Mouse (Mus musculus): Measurements from ENCODE around the gene Ptprn2. TPM values are rescaled to one million over a fixed set of nuclear protein-coding genes. Genes with fewer than 3 reads are reported as not detected.
A peak's percentile ranks its signal among the peaks of the same experiment; 100 is the strongest.

Ptprn2 gene
- total and polyA plus RNA-seq, 3 experiments, result 0.17 TPM; not detected in 2

DNA sequence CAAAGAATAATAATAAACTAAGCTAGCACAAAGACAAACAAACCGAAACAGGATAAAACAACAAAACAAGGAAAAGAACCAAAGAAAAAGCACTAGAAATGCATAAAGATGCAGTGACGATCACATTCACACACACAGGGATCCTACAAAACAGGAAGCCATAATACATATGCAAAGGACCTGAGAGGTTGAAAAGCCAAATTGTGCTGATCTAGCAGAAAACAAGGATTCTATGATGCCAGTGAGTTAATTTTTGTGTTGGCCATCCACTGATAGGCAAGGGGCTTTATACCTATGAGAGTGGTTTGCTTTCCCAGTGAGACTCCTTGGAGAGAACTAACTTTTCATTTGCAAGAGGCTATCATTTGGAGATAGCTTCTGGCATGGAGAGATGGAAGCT, 204.3 kb downstream of the Ptprn2 start:
- Histone ChIP-seq H3K27me3 (replicated peaks) (peaks cover 41% of the 10 kb centered on the region), H3K4me2 (ENCODE audit: insufficient read depth, low read depth, poor library complexity, severe bottlenecking) (no peak overlapping the region), H3K4me1 (ENCODE audit: control insufficient read depth in 1 of 2, insufficient read depth in 2 of 2) (no peaks in the 10 kb centered on the region), H3K4me3 (replicated peaks in 1 of 3; ENCODE audit: low read depth in 2 of 3, low read length in 2 of 3, poor library complexity in 1 of 3) (no peak overlapping the region), H3K79me2 (replicated peaks; ENCODE audit: control insufficient read depth, extremely low read depth, insufficient read depth, poor library complexity, severe bottlenecking) (no peaks in the 10 kb centered on the region), H3K36me3 (replicated peaks in 1 of 2; ENCODE audit: control insufficient read depth in 1 of 2, insufficient read depth in 1 of 2, low read length in 1 of 2) (no peaks in the 10 kb centered on the region), H3K27ac (ENCODE audit: insufficient read depth, low read depth) (no peak overlapping the region), H3K9me3 (replicated peaks; ENCODE audit: low read length) (no peaks in the 10 kb centered on the region), H3K9ac (ENCODE audit: insufficient read depth, low read depth) (no peak overlapping the region)
- TF ChIP-seq MXI1 (IDR thresholded peaks at IDR 0.05; ENCODE audit: low read depth, low read length) (no peak), MAFK (IDR thresholded peaks at IDR 0.05; ENCODE audit: insufficient replicate concordance, low read length) (peak; percentile 87)
- DNase-seq (ENCODE audit: extremely low read depth), result no peak
- in situ Hi-C loops (cut with MboI; ENCODE audit: low pct_ligation_motif_present, low pct_unique_long_range_greater_than_20kb, low sequenced_read_pairs) (no loop called here), dilution Hi-C loops (cut with MboI; ENCODE audit: extremely low pct_ligation_motif_present, extremely low pct_unique_long_range_greater_than_20kb, low sequenced_read_pairs) (no loop called here)

GRCm38 (mm10) chr12:116709535-116709934, 224.0 kb downstream of the Ptprn2 start:
- peaks cover 25% of the 10 kb centered on the region for H3K27me3 ChIP-seq (replicated peaks)
- H3K9me3 ChIP-seq (replicated peaks; ENCODE audit: low read length), result no peaks in the 10 kb centered on the region
- no peaks in the 10 kb centered on the region for H3K36me3 ChIP-seq (replicated peaks in 1 of 2; ENCODE audit: control insufficient read depth in 1 of 2, insufficient read depth in 1 of 2, low read length in 1 of 2)
- in situ Hi-C loops (cut with MboI; ENCODE audit: low pct_ligation_motif_present, low pct_unique_long_range_greater_than_20kb, low sequenced_read_pairs) (no loop called here), dilution Hi-C loops (cut with MboI; ENCODE audit: extremely low pct_ligation_motif_present, extremely low pct_unique_long_range_greater_than_20kb, low sequenced_read_pairs) (no loop called here)
- no peak for DNase-seq (ENCODE audit: extremely low read depth)
- H3K4me2 ChIP-seq (ENCODE audit: insufficient read depth, low read depth, poor library complexity, severe bottlenecking), result no peak overlapping the region
- H3K27ac ChIP-seq (ENCODE audit: insufficient read depth, low read depth), result no peak overlapping the region
- no peak for TF ChIP-seq PAX5 (IDR thresholded peaks at IDR 0.05; ENCODE audit: low read length)
- no peak for TF ChIP-seq KAT2A (IDR thresholded peaks at IDR 0.05; ENCODE audit: insufficient replicate concordance, low read length)
- TF ChIP-seq RAD21 (IDR thresholded peaks at IDR 0.05; ENCODE audit: low read depth, low read length), result no peak
- no peak for TF ChIP-seq HCFC1 (IDR thresholded peaks at IDR 0.05; ENCODE audit: low read depth, low read length)
- TF ChIP-seq BHLHE40 (IDR thresholded peaks at IDR 0.05; ENCODE audit: low read depth, low read length), result no peak
- TF ChIP-seq ZKSCAN1 (IDR thresholded peaks at IDR 0.05; ENCODE audit: borderline replicate concordance, low read depth, low read length), result no peak
- no peak for TF ChIP-seq ETS1 (conservative IDR thresholded peaks at IDR 0.05; ENCODE audit: low read depth, low read length)
- no peak for TF ChIP-seq USF2 (conservative IDR thresholded peaks at IDR 0.05; ENCODE audit: low read depth, low read length)
- TF ChIP-seq MAFK (IDR thresholded peaks at IDR 0.05; ENCODE audit: insufficient replicate concordance, low read length), result no peak
- no peak for TF ChIP-seq MAX (IDR thresholded peaks at IDR 0.05; ENCODE audit: low read length)
- TF ChIP-seq CTCF (conservative IDR thresholded peaks at IDR 0.05 in 1 of 2, IDR thresholded peaks at IDR 0.05 in 1 of 2; ENCODE audit: low read depth in 2 of 2, low read length in 2 of 2), result no peak
- TF ChIP-seq IRF4 (IDR thresholded peaks at IDR 0.05; ENCODE audit: low read depth, low read length), result no peak
- no peak for TF ChIP-seq ELF1 (IDR thresholded peaks at IDR 0.05; ENCODE audit: low read depth, low read length)
- TF ChIP-seq USF1 (IDR thresholded peaks at IDR 0.05; ENCODE audit: low read depth, low read length), result no peak
- TF ChIP-seq TBP (conservative IDR thresholded peaks at IDR 0.05; ENCODE audit: low read depth, low read length), result no peak
- TF ChIP-seq NELFE (IDR thresholded peaks at IDR 0.05; ENCODE audit: low read depth, low read length), result no peak
- no peak for TF ChIP-seq CHD1 (IDR thresholded peaks at IDR 0.05; ENCODE audit: low read depth, low read length)
- no peak for TF ChIP-seq NRF1 (IDR thresholded peaks at IDR 0.05; ENCODE audit: low read depth, low read length)
- no peak for TF ChIP-seq UBTF (IDR thresholded peaks at IDR 0.05; ENCODE audit: low read depth, low read length)
- H3K9ac ChIP-seq (ENCODE audit: insufficient read depth, low read depth), result no peak overlapping the region
- H3K4me3 ChIP-seq (replicated peaks in 1 of 3; ENCODE audit: low read depth in 2 of 3, low read length in 2 of 3, poor library complexity in 1 of 3), result no peak overlapping the region
- no peaks in the 10 kb centered on the region for H3K79me2 ChIP-seq (replicated peaks; ENCODE audit: control insufficient read depth, extremely low read depth, insufficient read depth, poor library complexity, severe bottlenecking)
- peaks cover 2 to 6% of the 10 kb centered on the region in 2 experiments; a peak in 3 of 4 replicates for H3K4me1 ChIP-seq (ENCODE audit: control insufficient read depth in 1 of 2, insufficient read depth in 2 of 2)
